Comparison of ENCODE assay signal across 12 mouse cellular contexts in genomic region chr17:49205564-49205963, GRCm38 (mm10).
DNase-seq lines count a peak whose midpoint lies in the region; ATAC-seq and TF ChIP-seq lines count a peak whose summit lies in the region.
"Had no signal": no experiment of that assay in that cellular context is flagged by ENCODE, and none has a peak within 500 bp of the region (broad histone marks: within the 10 kb centered on the region; RNA-seq: fewer than 3 reads in every experiment).

No protein-coding gene starts in this region.

- 0 out of 2 replicates have a peak, but pooled peaks have one; percentile 30 for ATAC-seq in forebrain, embryonic 15.5 days (replicated peaks)
- no peak for ATAC-seq in forebrain, embryonic 13.5 days
- ATAC-seq in lung, embryonic 14.5 days (ENCODE audit: insufficient read depth): peak; percentile 28; the same call in 1 of the 2 replicates
- ATAC-seq in hindbrain, embryonic 13.5 days (ENCODE audit: low FRiP score): peak; percentile 60; the same call in 1 of the 2 replicates
- ATAC-seq in midbrain, embryonic 15.5 days (replicated peaks): peak; percentile 44; the same call in 1 of the 2 replicates

- TF ChIP-seq CTCF in lung, embryonic 14.5 days (IDR thresholded peaks at IDR 0.05; ENCODE audit: low read depth): no peak

- no peak overlapping the region for H3K9ac ChIP-seq in forebrain, embryonic 15.5 days (replicated peaks)
- H3K9ac ChIP-seq in forebrain, embryonic 13.5 days: no peak overlapping the region
- H3K9ac ChIP-seq in lung, embryonic 14.5 days: no peak overlapping the region
- H3K9ac ChIP-seq in hindbrain, embryonic 13.5 days: peak overlapping the region; percentile 43; the same call in 1 of the 2 replicates
- H3K9ac ChIP-seq in midbrain, embryonic 15.5 days: no peak overlapping the region

- intact Hi-C loops in left cerebral cortex, postnatal 10 days (cut with DNase I): no loop called here

- no peak overlapping the region for H3K4me2 ChIP-seq in forebrain, embryonic 15.5 days (replicated peaks)
- no peak overlapping the region for H3K4me2 ChIP-seq in forebrain, embryonic 13.5 days
- H3K4me2 ChIP-seq in lung, embryonic 14.5 days: no peak overlapping the region
- H3K4me2 ChIP-seq in hindbrain, embryonic 13.5 days: no peak overlapping the region
- no peak overlapping the region for H3K4me2 ChIP-seq in midbrain, embryonic 15.5 days

- no peak for DNase-seq in lung, embryonic 14.5 days
- DNase-seq in lung, adult 18-20 months: no peak
- no peak for DNase-seq in cerebellum, adult 9-11 months
- no peak for DNase-seq in left cerebral cortex, postnatal 10 days (ENCODE audit: extremely low spot score in 1 of 2, low spot score in 2 of 2)
- DNase-seq: adrenal gland, adult 2 months; cerebellum, adult 9-10 months; gastrocnemius, adult 2 months; lung, adult 2 months had no signal

- H3K9me3 ChIP-seq in forebrain, embryonic 15.5 days: no peaks in the 10 kb centered on the region
- H3K9me3 ChIP-seq in forebrain, embryonic 13.5 days (replicated peaks): no peaks in the 10 kb centered on the region; the same call in 1 of the 2 replicates
- H3K9me3 ChIP-seq in lung, embryonic 14.5 days (ENCODE audit: low read depth, low read length): no peaks in the 10 kb centered on the region; the same call in 1 of the 2 replicates
- 0 out of 2 replicates have a peak, but pooled peaks cover 7% of the 10 kb centered on the region for H3K9me3 ChIP-seq in hindbrain, embryonic 13.5 days
- no peaks in the 10 kb centered on the region for H3K9me3 ChIP-seq in midbrain, embryonic 15.5 days

- H3K27ac ChIP-seq in forebrain, embryonic 15.5 days (replicated peaks): no peak overlapping the region
- H3K27ac ChIP-seq in forebrain, embryonic 13.5 days: no peak overlapping the region
- no peak overlapping the region for H3K27ac ChIP-seq in lung, embryonic 14.5 days (ENCODE audit: low read depth)
- H3K27ac ChIP-seq in hindbrain, embryonic 13.5 days: no peak overlapping the region; the same call in 1 of the 2 replicates
- no peak overlapping the region for H3K27ac ChIP-seq in midbrain, embryonic 15.5 days
- H3K27ac ChIP-seq: gastrocnemius, adult 2 months had no signal

- H3K4me1 ChIP-seq in forebrain, embryonic 15.5 days: peaks cover 4% of the 10 kb centered on the region
- peaks cover 16% of the 10 kb centered on the region for H3K4me1 ChIP-seq in forebrain, embryonic 13.5 days
- H3K4me1 ChIP-seq in lung, embryonic 14.5 days (ENCODE audit: insufficient read depth): no peaks in the 10 kb centered on the region
- H3K4me1 ChIP-seq in hindbrain, embryonic 13.5 days (replicated peaks): peaks cover 15% of the 10 kb centered on the region
- H3K4me1 ChIP-seq in midbrain, embryonic 15.5 days: peaks cover 13% of the 10 kb centered on the region

- H3K36me3 ChIP-seq in forebrain, embryonic 15.5 days: no peaks in the 10 kb centered on the region
- H3K36me3 ChIP-seq in forebrain, embryonic 13.5 days (ENCODE audit: poor library complexity, severe bottlenecking): no peaks in the 10 kb centered on the region
- no peaks in the 10 kb centered on the region for H3K36me3 ChIP-seq in lung, embryonic 14.5 days (ENCODE audit: insufficient read depth)
- no peaks in the 10 kb centered on the region for H3K36me3 ChIP-seq in hindbrain, embryonic 13.5 days
- no peaks in the 10 kb centered on the region for H3K36me3 ChIP-seq in midbrain, embryonic 15.5 days (replicated peaks)

- no peaks in the 10 kb centered on the region for H3K27me3 ChIP-seq in forebrain, embryonic 15.5 days
- no peaks in the 10 kb centered on the region for H3K27me3 ChIP-seq in forebrain, embryonic 13.5 days
- no peaks in the 10 kb centered on the region for H3K27me3 ChIP-seq in lung, embryonic 14.5 days (ENCODE audit: insufficient read depth, low read length)
- H3K27me3 ChIP-seq in hindbrain, embryonic 13.5 days: 0 out of 2 replicates have a peak, but pooled peaks cover 7% of the 10 kb centered on the region
- H3K27me3 ChIP-seq in midbrain, embryonic 15.5 days (replicated peaks): no peaks in the 10 kb centered on the region

- no peak overlapping the region for H3K4me3 ChIP-seq in forebrain, embryonic 15.5 days
- no peak overlapping the region for H3K4me3 ChIP-seq in forebrain, embryonic 13.5 days
- no peak overlapping the region for H3K4me3 ChIP-seq in lung, embryonic 14.5 days (ENCODE audit: low read depth, low read length)
- no peak overlapping the region for H3K4me3 ChIP-seq in hindbrain, embryonic 13.5 days
- H3K4me3 ChIP-seq in midbrain, embryonic 15.5 days: no peak overlapping the region
- H3K4me3 ChIP-seq: gastrocnemius, adult 2 months had no signal

- 54% methylated on average over 1 of the region's 1 CpGs for WGBS in forebrain, embryonic 15.5 days
- 60% methylated on average over 1 of the region's 1 CpGs for WGBS in forebrain, embryonic 13.5 days
- 57% methylated on average over 1 of the region's 1 CpGs for WGBS in lung, embryonic 14.5 days
- 68% methylated on average over 1 of the region's 1 CpGs for WGBS in hindbrain, embryonic 13.5 days
- 63% methylated on average over 1 of the region's 1 CpGs for WGBS in midbrain, embryonic 15.5 days
